Mouse (Mus musculus): ENCODE measurements around the gene H2-Ob. TPM values are rescaled to one million over a fixed set of nuclear protein-coding genes. Genes with fewer than 3 reads are reported as not detected.

Gene H2-Ob
- polyA plus RNA-seq, 1 experiment from 2014 or later: not detected

DNA sequence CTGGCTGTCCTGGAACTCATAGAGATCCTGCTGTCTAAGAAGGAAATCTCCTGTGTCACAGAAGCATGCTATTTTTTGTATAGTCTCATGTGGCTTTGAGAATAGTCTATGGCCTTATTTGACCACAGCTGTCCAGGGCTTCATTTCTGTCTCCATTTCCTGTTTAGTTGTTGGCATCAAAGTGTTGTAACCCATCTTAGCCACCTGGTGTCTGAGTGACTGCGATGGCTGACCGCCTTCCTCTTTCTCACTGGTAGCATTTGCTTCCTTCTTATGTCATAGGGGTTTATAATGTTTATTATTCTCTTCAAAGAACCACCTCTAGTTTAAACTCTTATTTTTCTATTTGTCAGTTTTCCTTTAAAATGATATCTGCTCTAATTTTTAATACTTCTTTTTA lies 10.1 kb downstream of the H2-Ob start:
- Histone ChIP-seq H3K4me2 (ENCODE audit: low read depth, low read length) (no peak overlapping the region), H3K4me1 (ENCODE audit: control insufficient read depth, insufficient read depth, low read length) (no peaks in the 10 kb centered on the region), H3K36me3 (replicated peaks; ENCODE audit: control insufficient read depth, insufficient read depth, low read depth, low read length) (no peaks in the 10 kb centered on the region), H3K4me3 (ENCODE audit: low read depth, low read length) (no peak overlapping the region), H3K9me3 (replicated peaks; ENCODE audit: control insufficient read depth, low read length) (no peaks in the 10 kb centered on the region), H3K9ac (replicated peaks; ENCODE audit: low read length) (no peak overlapping the region), H3K27me3 (ENCODE audit: control insufficient read depth, insufficient read depth, low read length) (no peaks in the 10 kb centered on the region), H3K27ac (replicated peaks; ENCODE audit: low read depth, low read length) (no peak overlapping the region)
- 72% methylated on average over 2 of the region's 2 CpGs for WGBS
- ATAC-seq (replicated peaks; ENCODE audit: insufficient number of reproducible peaks, low FRiP score, low TSS enrichment, low read depth) (no peak), DNase-seq (ENCODE audit: low spot score) (no peak)

- no peaks in the 10 kb centered on the region for H3K36me3 ChIP-seq (replicated peaks; ENCODE audit: control insufficient read depth, insufficient read depth, low read depth, low read length)
- no peak overlapping the region for H3K9ac ChIP-seq (replicated peaks; ENCODE audit: low read length)
- no peaks in the 10 kb centered on the region for H3K9me3 ChIP-seq (replicated peaks; ENCODE audit: control insufficient read depth, low read length)
- H3K4me1 ChIP-seq (ENCODE audit: control insufficient read depth, insufficient read depth, low read length): no peaks in the 10 kb centered on the region
- H3K4me3 ChIP-seq (ENCODE audit: low read depth, low read length): no peak overlapping the region
- ATAC-seq (replicated peaks; ENCODE audit: insufficient number of reproducible peaks, low FRiP score, low TSS enrichment, low read depth) (no peak), DNase-seq (ENCODE audit: low spot score) (no peak)
- 49% methylated on average over 3 of the region's 3 CpGs for WGBS
- H3K27ac ChIP-seq (replicated peaks; ENCODE audit: low read depth, low read length): no peak overlapping the region
- no peak overlapping the region for H3K4me2 ChIP-seq (ENCODE audit: low read depth, low read length)
- H3K27me3 ChIP-seq (ENCODE audit: control insufficient read depth, insufficient read depth, low read length): no peaks in the 10 kb centered on the region
These were observed 10.7 kb downstream of the H2-Ob start for GRCm38 (mm10) chr17:34249361-34249760.

DNA sequence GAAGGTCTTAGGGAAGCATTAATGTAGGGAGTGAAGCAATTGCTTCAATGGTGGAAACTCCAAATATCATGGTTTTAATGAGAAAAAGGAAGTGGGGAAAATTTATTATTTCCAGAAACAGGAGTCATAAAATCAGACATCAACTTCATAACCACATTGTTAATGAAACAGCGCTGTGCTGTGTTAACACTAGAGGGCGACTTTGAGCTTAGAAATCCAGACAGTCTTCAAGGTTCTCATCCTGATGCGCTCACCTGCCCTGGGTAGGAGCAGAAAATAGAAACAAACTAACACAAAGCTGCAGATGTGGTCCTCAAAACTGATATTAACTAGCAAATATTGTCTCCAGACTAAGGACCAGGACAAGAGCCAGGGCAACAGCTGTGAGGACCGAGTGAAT lies 11.2 kb downstream of the H2-Ob start:
- no peaks in the 10 kb centered on the region for H3K4me1 ChIP-seq (ENCODE audit: control insufficient read depth, insufficient read depth, low read length)
- no peak overlapping the region for H3K4me2 ChIP-seq (ENCODE audit: low read depth, low read length)
- no peaks in the 10 kb centered on the region for H3K36me3 ChIP-seq (replicated peaks; ENCODE audit: control insufficient read depth, insufficient read depth, low read depth, low read length)
- no peak overlapping the region for H3K27ac ChIP-seq (replicated peaks; ENCODE audit: low read depth, low read length)
- H3K9ac ChIP-seq (replicated peaks; ENCODE audit: low read length): no peak overlapping the region
- no peaks in the 10 kb centered on the region for H3K9me3 ChIP-seq (replicated peaks; ENCODE audit: control insufficient read depth, low read length)
- H3K4me3 ChIP-seq (ENCODE audit: low read depth, low read length): no peak overlapping the region
- WGBS: 19% methylated on average over 4 of the region's 4 CpGs
- ATAC-seq (replicated peaks; ENCODE audit: insufficient number of reproducible peaks, low FRiP score, low TSS enrichment, low read depth) (no peak), DNase-seq (ENCODE audit: low spot score) (peak; percentile 82)
- no peaks in the 10 kb centered on the region for H3K27me3 ChIP-seq (ENCODE audit: control insufficient read depth, insufficient read depth, low read length)

DNA sequence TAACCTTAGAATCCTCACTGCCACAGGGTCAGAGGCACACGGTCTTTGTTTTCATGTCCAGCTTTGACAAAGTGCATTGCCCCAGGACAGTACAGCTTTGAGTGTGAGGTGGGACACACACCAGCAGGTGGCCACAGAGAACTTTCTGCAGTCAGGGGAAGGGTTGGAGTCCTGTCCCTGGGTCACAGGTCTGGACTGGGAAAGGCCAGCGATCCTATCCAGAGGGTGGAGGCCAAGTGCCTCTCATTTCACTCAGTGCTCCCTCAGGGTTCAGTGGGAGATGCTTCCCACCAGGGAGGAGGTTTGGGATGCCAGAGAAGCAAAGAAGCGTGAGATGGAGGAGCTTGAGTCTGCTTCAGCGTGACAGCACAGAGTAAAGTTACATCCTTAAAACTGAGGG lies 13.0 kb downstream of the H2-Ob start:
- no peaks in the 10 kb centered on the region for H3K27me3 ChIP-seq (ENCODE audit: control insufficient read depth, insufficient read depth, low read length)
- no peaks in the 10 kb centered on the region for H3K36me3 ChIP-seq (replicated peaks; ENCODE audit: control insufficient read depth, insufficient read depth, low read depth, low read length)
- no peak overlapping the region for H3K4me2 ChIP-seq (ENCODE audit: low read depth, low read length)
- DNase-seq (ENCODE audit: low spot score): no peak
- H3K9me3 ChIP-seq (replicated peaks; ENCODE audit: control insufficient read depth, low read length): no peaks in the 10 kb centered on the region
- ATAC-seq (replicated peaks; ENCODE audit: insufficient number of reproducible peaks, low FRiP score, low TSS enrichment, low read depth): no peak
- no peak overlapping the region for H3K27ac ChIP-seq (replicated peaks; ENCODE audit: low read depth, low read length)
- 39% methylated on average over 4 of the region's 4 CpGs for WGBS
- no peak overlapping the region for H3K9ac ChIP-seq (replicated peaks; ENCODE audit: low read length)
- H3K4me1 ChIP-seq (ENCODE audit: control insufficient read depth, insufficient read depth, low read length): no peaks in the 10 kb centered on the region
- H3K4me3 ChIP-seq (ENCODE audit: low read depth, low read length): no peak overlapping the region

DNA sequence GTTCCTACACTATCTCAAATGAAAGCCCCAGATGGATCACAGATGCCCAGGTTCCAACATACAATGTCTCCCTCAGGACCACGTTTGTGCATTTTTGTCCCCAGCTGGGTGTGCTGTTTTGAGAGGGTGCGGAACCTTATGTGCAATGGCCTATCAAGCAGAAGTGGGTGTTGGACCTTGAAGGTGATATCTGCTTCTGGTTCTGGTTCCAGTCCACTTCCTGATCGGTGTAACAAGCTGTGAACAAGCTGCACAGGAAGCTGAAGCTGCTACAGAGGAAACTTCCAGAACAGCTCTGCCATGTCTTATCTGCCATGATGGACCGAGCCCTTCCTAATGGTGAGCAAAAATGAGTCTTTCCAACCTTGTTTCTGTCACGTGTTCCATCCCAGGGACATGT lies 17.8 kb downstream of the H2-Ob start:
- Histone ChIP-seq H3K4me2 (ENCODE audit: low read depth, low read length) (no peak overlapping the region), H3K4me3 (ENCODE audit: low read depth, low read length) (no peak overlapping the region), H3K27me3 (ENCODE audit: control insufficient read depth, insufficient read depth, low read length) (no peaks in the 10 kb centered on the region), H3K9ac (replicated peaks; ENCODE audit: low read length) (no peak overlapping the region), H3K27ac (replicated peaks; ENCODE audit: low read depth, low read length) (no peak overlapping the region), H3K9me3 (replicated peaks; ENCODE audit: control insufficient read depth, low read length) (no peaks in the 10 kb centered on the region), H3K36me3 (replicated peaks; ENCODE audit: control insufficient read depth, insufficient read depth, low read depth, low read length) (no peaks in the 10 kb centered on the region), H3K4me1 (ENCODE audit: control insufficient read depth, insufficient read depth, low read length) (no peaks in the 10 kb centered on the region)
- no peak for ATAC-seq (replicated peaks; ENCODE audit: insufficient number of reproducible peaks, low FRiP score, low TSS enrichment, low read depth)
- 82% methylated on average over 5 of the region's 5 CpGs for WGBS
- no peak for DNase-seq (ENCODE audit: low spot score)

- Histone ChIP-seq H3K9me3 (replicated peaks; ENCODE audit: control insufficient read depth, low read length) (no peaks in the 10 kb centered on the region), H3K4me3 (ENCODE audit: low read depth, low read length) (no peak within 1 kb of the TSS), H3K4me2 (ENCODE audit: low read depth, low read length) (no peak within 1 kb of the TSS), H3K9ac (replicated peaks; ENCODE audit: low read length) (no peak within 1 kb of the TSS), H3K4me1 (ENCODE audit: control insufficient read depth, insufficient read depth, low read length) (no peaks in the 10 kb centered on the region), H3K27ac (replicated peaks; ENCODE audit: low read depth, low read length) (no peak within 1 kb of the TSS), H3K27me3 (ENCODE audit: control insufficient read depth, insufficient read depth, low read length) (0 out of 2 replicates have a peak, but pooled peaks cover 2% of the 10 kb centered on the region), H3K36me3 (replicated peaks; ENCODE audit: control insufficient read depth, insufficient read depth, low read depth, low read length) (no peaks in the 10 kb centered on the region)
- peak; percentile 26 for DNase-seq (ENCODE audit: low spot score)
- 71% methylated on average over 11 of the region's 11 CpGs for WGBS
- ATAC-seq (replicated peaks; ENCODE audit: insufficient number of reproducible peaks, low FRiP score, low TSS enrichment, low read depth): no peak
These were observed 19.1 kb downstream of the H2-Ob start, which contains the start of gene H2-Ab1 for GRCm38 (mm10) chr17:34257594-34258375. Gene H2-Ab1 (plus strand): TSS chr17:34257689.

- no peak overlapping the region for H3K4me2 ChIP-seq (ENCODE audit: low read depth, low read length)
- no peaks in the 10 kb centered on the region; the same call in none of the 2 replicates for H3K4me1 ChIP-seq (ENCODE audit: control insufficient read depth, insufficient read depth, low read length)
These were observed 21.8 kb downstream of the H2-Ob start for GRCm38 (mm10) chr17:34260551-34260950.

DNA sequence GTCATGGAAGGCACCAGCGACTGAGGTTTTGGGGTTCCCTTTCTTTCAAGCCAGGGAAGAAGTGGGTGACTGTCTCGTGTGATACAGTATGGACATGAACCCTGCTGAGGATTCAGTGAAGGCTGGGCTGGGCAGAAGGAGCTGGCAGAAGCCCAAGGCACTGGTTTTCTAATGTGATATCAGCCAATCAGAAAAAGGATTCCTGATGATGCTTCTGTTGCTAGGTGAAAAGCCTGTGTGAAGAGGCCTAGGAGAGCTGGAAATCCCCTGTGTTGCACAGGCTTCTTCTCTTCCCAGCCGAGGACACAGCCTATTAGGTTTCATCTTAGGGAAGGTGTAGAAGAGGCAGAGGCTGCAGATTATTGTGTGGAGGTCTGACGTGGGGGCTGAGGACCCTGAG lies 22.8 kb downstream of the H2-Ob start:
- no peak overlapping the region for H3K27ac ChIP-seq (replicated peaks; ENCODE audit: low read depth, low read length)
- no peak overlapping the region for H3K9ac ChIP-seq (replicated peaks; ENCODE audit: low read length)
- H3K9me3 ChIP-seq (replicated peaks; ENCODE audit: control insufficient read depth, low read length): no peaks in the 10 kb centered on the region
- WGBS: 28% methylated on average over 4 of the region's 4 CpGs
- H3K4me1 ChIP-seq (ENCODE audit: control insufficient read depth, insufficient read depth, low read length): no peaks in the 10 kb centered on the region; the same call in none of the 2 replicates
- ATAC-seq (replicated peaks; ENCODE audit: insufficient number of reproducible peaks, low FRiP score, low TSS enrichment, low read depth) (peak; percentile 36; the same call in 1 of the 2 replicates), DNase-seq (ENCODE audit: low spot score) (peak; percentile 74)
- no peaks in the 10 kb centered on the region for H3K36me3 ChIP-seq (replicated peaks; ENCODE audit: control insufficient read depth, insufficient read depth, low read depth, low read length)
- H3K27me3 ChIP-seq (ENCODE audit: control insufficient read depth, insufficient read depth, low read length): peaks cover 13% of the 10 kb centered on the region
- H3K4me2 ChIP-seq (ENCODE audit: low read depth, low read length): no peak overlapping the region
- no peak overlapping the region for H3K4me3 ChIP-seq (ENCODE audit: low read depth, low read length)

More at GRCm38 (mm10) chr17:34260551-34260950, 21.8 kb downstream of the H2-Ob start:
- no peak overlapping the region for H3K9ac ChIP-seq (replicated peaks; ENCODE audit: low read length)
- H3K4me3 ChIP-seq (ENCODE audit: low read depth, low read length): no peak overlapping the region
- ATAC-seq (replicated peaks; ENCODE audit: insufficient number of reproducible peaks, low FRiP score, low TSS enrichment, low read depth): no peak
- no peaks in the 10 kb centered on the region for H3K36me3 ChIP-seq (replicated peaks; ENCODE audit: control insufficient read depth, insufficient read depth, low read depth, low read length)
- no peak overlapping the region for H3K27ac ChIP-seq (replicated peaks; ENCODE audit: low read depth, low read length)
- H3K9me3 ChIP-seq (replicated peaks; ENCODE audit: control insufficient read depth, low read length): no peaks in the 10 kb centered on the region
- 82% methylated on average over 5 of the region's 5 CpGs for WGBS
- no peak for DNase-seq (ENCODE audit: low spot score)
- H3K27me3 ChIP-seq (ENCODE audit: control insufficient read depth, insufficient read depth, low read length): peaks cover 13% of the 10 kb centered on the region

All from embryonic facial prominence, embryonic 11.5 days (tissue).